ENCODE assay signal across 22 mouse cellular contexts in the genomic region with DNA sequence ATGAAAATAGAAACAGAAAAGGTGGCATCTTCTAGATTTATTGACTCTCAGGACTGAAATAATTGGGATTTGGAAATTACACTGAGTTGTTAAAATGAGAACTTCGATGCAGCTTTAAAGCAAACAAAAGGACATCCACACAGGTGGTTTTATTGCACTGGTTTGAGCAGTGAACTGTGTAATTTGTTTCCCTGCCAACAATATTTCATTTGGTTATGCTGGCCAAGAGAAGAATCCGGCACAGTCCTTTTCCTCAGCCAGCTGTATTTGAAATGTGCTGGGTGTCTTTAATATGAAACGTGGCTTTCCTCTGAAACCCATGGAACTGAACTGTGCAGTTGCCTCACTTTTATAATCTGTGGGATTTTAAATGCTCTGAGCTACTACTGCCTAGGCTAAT.
DNase-seq lines count a peak whose midpoint lies in the region; ATAC-seq and TF ChIP-seq lines count a peak whose summit lies in the region.
"Had no signal": no experiment of that assay in that cellular context is flagged by ENCODE, and none has a peak within 500 bp of the region (broad histone marks: within the 10 kb centered on the region; RNA-seq: fewer than 3 reads in every experiment).

No protein-coding gene starts in this region.

- no peak overlapping the region for H3K4me2 ChIP-seq in kidney, embryonic 16.5 days (replicated peaks; ENCODE audit: low read depth, low read length)
- H3K4me2 ChIP-seq: hindbrain, embryonic 15.5 days; limb, embryonic 12.5 days; midbrain, embryonic 11.5 days; neural tube, embryonic 13.5 days had no signal

- peak; percentile 1 for DNase-seq in embryo, embryonic 11 days
- no peak for DNase-seq in embryo, embryonic 10.5 days (ENCODE audit: low spot score)
- no peak for DNase-seq in kidney, adult 18-20 months
- DNase-seq in brain, embryonic 14.5 days (ENCODE audit: low read depth): peak; percentile 17
- peak; percentile 23 to 36 for DNase-seq in cerebellum, postnatal 25 days
- DNase-seq: adrenal gland, postnatal 25 days; gastrocnemius, postnatal 14 days; heart, adult 2 months; heart, postnatal 36 days; right cerebral cortex, postnatal 14 days; spleen, adult 18-20 months; thymus, postnatal 25 days had no signal

- no peaks in the 10 kb centered on the region for H3K9me3 ChIP-seq in kidney, embryonic 16.5 days (ENCODE audit: low read length)
- H3K9me3 ChIP-seq: forebrain, embryonic 10.5 days; hindbrain, embryonic 15.5 days; limb, embryonic 12.5 days; neural tube, embryonic 13.5 days had no signal

- WGBS in kidney, embryonic 16.5 days: 13% methylated on average over 3 of the region's 3 CpGs

- H3K4me3 ChIP-seq in kidney, embryonic 16.5 days (ENCODE audit: low read length): no peak overlapping the region
- H3K4me3 ChIP-seq: forebrain, embryonic 10.5 days; heart, adult 2 months; hindbrain, embryonic 15.5 days; limb, embryonic 12.5 days; neural tube, embryonic 13.5 days had no signal

- no peak for TF ChIP-seq CTCF in brain, embryonic 14.5 days (IDR thresholded peaks at IDR 0.05; ENCODE audit: borderline replicate concordance, extremely low read depth, insufficient read depth, insufficient read length)

- H3K27me3 ChIP-seq in kidney, embryonic 16.5 days (ENCODE audit: insufficient read depth, low read length): no peaks in the 10 kb centered on the region
- H3K27me3 ChIP-seq: CH12.LX; hindbrain, embryonic 15.5 days; limb, embryonic 12.5 days; neural tube, embryonic 13.5 days had no signal

- no peaks in the 10 kb centered on the region for H3K36me3 ChIP-seq in kidney, embryonic 16.5 days (ENCODE audit: insufficient read depth, low read length)
- H3K36me3 ChIP-seq: forebrain, embryonic 10.5 days; hindbrain, embryonic 15.5 days; limb, embryonic 12.5 days; neural tube, embryonic 13.5 days had no signal

- H3K4me1 ChIP-seq in kidney, embryonic 16.5 days (ENCODE audit: insufficient read depth, low read length): 0 out of 2 replicates have a peak, but pooled peaks cover 3% of the 10 kb centered on the region
- H3K4me1 ChIP-seq: forebrain, embryonic 10.5 days; hindbrain, embryonic 15.5 days; limb, embryonic 12.5 days; neural tube, embryonic 13.5 days had no signal

- H3K9ac ChIP-seq in kidney, embryonic 16.5 days (replicated peaks; ENCODE audit: low read length): no peak overlapping the region
- H3K9ac ChIP-seq: hindbrain, embryonic 15.5 days; limb, embryonic 12.5 days; liver, embryonic 14.5 days; neural tube, embryonic 13.5 days had no signal

- no peak overlapping the region for H3K27ac ChIP-seq in kidney, embryonic 16.5 days (ENCODE audit: low read length)
- H3K27ac ChIP-seq: forebrain, embryonic 10.5 days; heart, adult 2 months; hindbrain, embryonic 15.5 days; limb, embryonic 12.5 days; liver, embryonic 14.5 days; neural tube, embryonic 13.5 days had no signal

- peak; percentile 46; the same call in 1 of the 2 replicates for ATAC-seq in kidney, embryonic 16.5 days (ENCODE audit: low FRiP score, low TSS enrichment)
- no peak for ATAC-seq in monocyte, adult 5-6 weeks (replicated peaks; ENCODE audit: insufficient number of reproducible peaks, low FRiP score, low TSS enrichment, poor library complexity, severe bottlenecking)
- ATAC-seq: intestine, embryonic 16.5 days had no signal

- no peak for TF ChIP-seq POLR2A in brain, embryonic 14.5 days (IDR thresholded peaks at IDR 0.05; ENCODE audit: borderline replicate concordance, extremely low read depth, insufficient read depth, insufficient read length, poor library complexity, severe bottlenecking)

Comparison
In these comparisons a context has a peak if more than half of its experiments do, and no peak if none do; other contexts are left out.
1. DNase-seq: peak in embryo, embryonic 11 days (single experiment), brain, embryonic 14.5 days (single experiment) and cerebellum, postnatal 25 days (2 of 2); none in embryo, embryonic 10.5 days (single experiment) and kidney, adult 18-20 months (single experiment).